Mouse (Mus musculus) spleen, postnatal 10 days (tissue): Measurements from ENCODE around the gene Ubqln4.

Experiments
- DNase-seq, 2 experiments: peaks; one replicate each; pipeline ENCODE4 v3.0.0; 2021 to 2022; ENCODE audit warnings: low spot score in 2 of 2

Gene Ubqln4

GRCm38 (mm10) chr3:88526157-88527131 is 27.1 kb upstream of the Ubqln4 start:
- DNase-seq = peak; percentile 70 to 89

- DNase-seq = no peak
Observed at GRCm38 (mm10) chr3:88527565-88527964, 26.0 kb upstream of the Ubqln4 start.

- no peak for DNase-seq
Observed at GRCm38 (mm10) chr3:88528646-88529045, 24.9 kb upstream of the Ubqln4 start.

GRCm38 (mm10) chr3:88529204-88530000 is 24.2 kb upstream of the Ubqln4 start:
- DNase-seq = no peak

- DNase-seq = no peak
Observed at GRCm38 (mm10) chr3:88530082-88530864, 23.3 kb upstream of the Ubqln4 start.

- peak; percentile 79 to 88 for DNase-seq
Observed at GRCm38 (mm10) chr3:88531348-88532298, 21.9 kb upstream of the Ubqln4 start.

- no peak for DNase-seq
Observed at GRCm38 (mm10) chr3:88532299-88532674, 21.3 kb upstream of the Ubqln4 start, which contains the start of gene Mex3a. Gene Mex3a, plus strand, starts transcription at chr3:88532395.

GRCm38 (mm10) chr3:88532689-88533511 is 20.7 kb upstream of the Ubqln4 start:
- no peak for DNase-seq

GRCm38 (mm10) chr3:88533706-88534105 is 19.9 kb upstream of the Ubqln4 start:
- DNase-seq = no peak

GRCm38 (mm10) chr3:88535005-88535404 is 18.6 kb upstream of the Ubqln4 start:
- DNase-seq = no peak

GRCm38 (mm10) chr3:88535527-88535926 is 18.0 kb upstream of the Ubqln4 start:
- DNase-seq = no peak

GRCm38 (mm10) chr3:88536103-88536930 is 17.2 kb upstream of the Ubqln4 start:
- DNase-seq = peak in 1 of 2 experiments; percentile 59

- no peak for DNase-seq
Observed at GRCm38 (mm10) chr3:88537146-88537545, 16.4 kb upstream of the Ubqln4 start.

GRCm38 (mm10) chr3:88538271-88539145 is 15.1 kb upstream of the Ubqln4 start:
- no peak for DNase-seq

GRCm38 (mm10) chr3:88539397-88539796 is 14.2 kb upstream of the Ubqln4 start:
- DNase-seq = no peak

GRCm38 (mm10) chr3:88540085-88540484 is 13.5 kb upstream of the Ubqln4 start:
- no peak for DNase-seq

- DNase-seq = no peak
Observed at GRCm38 (mm10) chr3:88541622-88542401, 11.7 kb upstream of the Ubqln4 start.
